Mouse (Mus musculus): ENCODE measurements at regions not wholly inside any gene's neighbourhood (a gene's known extent, or its start where the extent isn't known, plus 50 kb on each side); places are given as distances from the start of the nearest gene placed in this dataset.

DNA sequence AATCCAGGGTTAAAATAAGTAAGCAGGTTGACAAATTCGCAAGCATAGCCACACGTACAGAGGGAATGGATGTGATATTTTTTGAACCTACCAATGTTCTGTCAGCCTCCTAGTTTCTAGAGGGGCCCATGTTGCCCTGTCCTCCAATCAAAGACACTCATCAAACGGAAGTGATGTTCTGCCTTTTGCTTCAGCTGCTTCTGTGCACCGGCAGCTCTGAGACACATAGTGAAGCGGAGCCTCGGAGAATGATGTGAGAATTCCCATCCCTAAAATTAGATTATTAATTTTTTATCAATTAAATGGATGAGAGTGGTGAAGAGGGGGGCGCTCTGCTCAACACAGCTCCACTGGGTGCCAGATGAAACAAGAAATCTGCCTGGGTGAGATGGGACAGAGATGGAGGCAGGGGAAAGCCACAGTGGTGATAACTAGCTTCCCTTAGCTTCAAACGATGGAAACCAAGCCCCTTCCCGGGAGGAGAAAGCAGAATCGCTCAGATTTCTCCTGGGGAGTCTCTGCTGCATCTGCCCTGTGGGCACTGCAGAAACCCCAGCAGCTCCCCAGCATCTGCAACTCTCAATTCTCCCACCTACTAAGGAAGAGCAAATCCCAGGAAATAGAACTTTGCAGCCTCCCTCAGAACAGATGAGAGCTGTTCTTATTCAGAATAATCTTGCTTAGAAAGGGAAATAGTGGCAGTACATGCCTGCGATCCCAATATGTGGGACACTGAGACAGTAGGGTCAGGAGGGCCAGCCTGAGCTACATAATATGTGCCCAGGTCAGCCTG lies 391.7 kb upstream of the Clint1 start:
- TF ChIP-seq E2F4 (IDR thresholded peaks at IDR 0.05; ENCODE audit: insufficient read depth) (no peak), POLR2A (IDR thresholded peaks at IDR 0.05; ENCODE audit: insufficient read length, low read depth) (no peak), TCF3 (IDR thresholded peaks at IDR 0.05; ENCODE audit: insufficient read length, low read depth) (no peak), POLR2AphosphoS2 (IDR thresholded peaks at IDR 0.05; ENCODE audit: insufficient read length, low read depth) (no peak), CEBPB (IDR thresholded peaks at IDR 0.05; ENCODE audit: insufficient read depth, poor library complexity, severe bottlenecking) (no peak), MAX (IDR thresholded peaks at IDR 0.05; ENCODE audit: low read depth) (no peak), TCF12 (IDR thresholded peaks at IDR 0.05; ENCODE audit: insufficient read depth, poor library complexity, severe bottlenecking) (no peak), MYOD1 (IDR thresholded peaks at IDR 0.05; ENCODE audit: control insufficient read depth in 1 of 3, insufficient read length in 2 of 3, low read depth in 2 of 3) (no peak), USF1 (IDR thresholded peaks at IDR 0.05; ENCODE audit: low read depth) (no peak), REST (IDR thresholded peaks at IDR 0.05; ENCODE audit: insufficient read depth, insufficient read length) (no peak), MYOG (IDR thresholded peaks at IDR 0.05; ENCODE audit: control insufficient read depth in 1 of 3, insufficient read depth in 1 of 3, insufficient read length in 2 of 3, low read depth in 2 of 3) (no peak)
